Mouse (Mus musculus): ENCODE data around the gene Sec61a2.

Gene Sec61a2

DNA sequence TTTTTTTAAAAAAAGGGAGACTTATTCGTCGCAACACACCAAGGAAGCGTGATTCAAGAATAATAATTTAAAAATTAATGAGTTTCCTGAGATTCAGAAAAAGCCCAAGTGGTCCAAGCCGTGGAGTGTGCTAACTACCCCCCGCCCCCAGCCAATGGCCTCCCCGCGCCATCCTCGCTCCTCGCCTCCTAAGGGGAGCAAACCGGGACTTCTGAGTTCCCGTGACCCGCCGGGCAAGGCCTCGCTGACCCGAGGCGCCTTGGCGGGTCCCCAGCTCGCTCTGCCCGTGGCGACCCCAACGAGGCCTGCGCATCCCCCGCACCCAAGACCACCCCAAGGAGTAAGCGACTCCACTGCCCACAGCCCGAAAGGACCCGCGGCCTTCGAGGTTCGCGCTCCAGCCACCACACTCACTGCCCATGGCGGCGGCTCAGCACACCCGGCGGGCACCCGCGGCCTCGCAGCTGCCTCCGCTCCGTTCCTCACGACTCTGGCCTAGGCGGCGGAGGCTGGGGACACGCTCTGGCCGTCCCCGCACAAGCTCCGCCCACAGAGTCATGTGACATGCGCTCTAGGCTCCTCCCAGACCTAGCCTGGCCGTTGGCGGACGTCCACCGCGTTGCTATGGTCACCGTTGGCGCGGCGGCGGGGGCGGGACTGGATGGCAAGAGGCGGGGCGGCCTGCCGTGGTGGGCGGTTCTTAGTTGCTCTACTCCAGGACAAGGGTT is at the start of gene Sec61a2:
Gene Sec61a2, minus strand, starts transcription at position 590 of the 728 bp plus-strand sequence.
- peak; percentile 99 for DNase-seq

- DNase-seq = no peak
Observed at GRCm38 (mm10) chr2:5943071-5943470, 47.8 kb upstream of the Sec61a2 start.

DNA sequence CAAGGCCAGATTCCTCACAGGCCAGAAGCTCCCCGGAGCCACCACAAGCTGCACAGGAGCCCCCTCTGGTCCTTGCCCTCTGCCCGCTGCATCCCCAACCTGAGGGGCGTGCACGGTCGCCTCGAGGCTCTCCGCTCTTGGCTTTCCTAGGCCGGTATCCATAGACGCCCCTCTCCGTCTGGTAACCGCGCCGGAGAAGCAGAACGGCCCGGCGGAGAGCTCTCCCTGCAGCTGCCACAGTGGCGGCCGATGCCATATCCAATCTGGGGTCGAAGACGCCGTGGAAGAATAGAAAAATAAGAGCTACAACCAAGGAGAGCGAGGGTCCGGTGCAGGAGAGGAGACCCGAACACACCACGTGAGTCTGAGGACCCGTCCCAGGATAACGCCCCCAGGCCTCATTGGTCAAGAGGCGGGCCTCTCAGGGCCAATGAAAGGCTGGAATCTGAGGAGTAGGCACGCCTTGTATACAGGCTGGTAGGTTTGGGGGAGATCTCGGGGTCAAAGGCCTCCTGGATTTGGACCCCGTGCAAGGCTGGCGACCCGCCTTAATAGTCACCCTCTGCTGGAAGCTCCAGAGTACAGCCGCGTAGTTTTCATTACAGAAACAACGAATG is 47.3 kb upstream of the Sec61a2 start, which contains the start of gene Dhtkd1:
Gene Dhtkd1, minus strand, starts transcription at position 377 of the 617 bp plus-strand sequence.
- peak; percentile 22 to 25 for DNase-seq

GRCm38 (mm10) chr2:5941861-5942415 is 46.7 kb upstream of the Sec61a2 start:
- no peak for DNase-seq

GRCm38 (mm10) chr2:5940936-5941335 is 45.7 kb upstream of the Sec61a2 start:
- DNase-seq = no peak

DNA sequence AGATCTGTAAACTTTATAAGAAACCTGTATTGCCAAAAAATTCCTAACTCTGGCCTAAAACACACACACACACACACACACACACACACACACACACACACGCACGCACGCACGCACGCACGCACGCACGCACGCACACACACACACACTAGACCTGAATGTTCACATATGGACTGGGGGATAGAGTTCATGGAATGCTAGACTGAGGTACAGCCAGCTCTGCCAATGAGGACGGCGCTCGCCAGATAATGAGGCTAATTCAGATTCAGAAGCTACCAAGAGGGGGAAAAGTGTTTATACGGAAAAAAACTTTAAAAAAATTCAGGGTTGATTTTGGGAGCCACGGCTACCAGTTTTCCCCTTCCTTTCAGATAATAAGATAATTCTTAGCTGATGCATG is 44.7 kb upstream of the Sec61a2 start:
- no peak for DNase-seq

DNA sequence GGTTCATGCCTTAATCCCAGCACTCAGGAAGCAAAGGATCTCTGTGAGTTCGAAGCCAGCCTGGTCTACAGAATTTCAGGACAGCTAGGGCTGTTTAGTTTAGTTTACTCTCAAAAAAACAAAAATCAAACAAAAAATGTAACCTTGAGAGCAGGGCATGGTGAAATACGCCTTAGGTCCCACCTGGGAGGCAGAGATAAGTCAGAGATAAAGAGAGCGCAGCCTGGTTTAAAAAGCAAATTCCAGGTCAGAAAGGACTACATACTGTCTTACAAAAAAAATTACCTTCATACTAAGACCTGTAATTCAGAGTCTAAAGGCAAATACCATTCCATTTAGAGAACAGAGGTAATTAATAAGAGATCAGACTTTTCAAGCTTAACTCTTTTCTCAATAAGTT is 44.1 kb upstream of the Sec61a2 start:
- no peak for DNase-seq

- no peak for DNase-seq
Observed at GRCm38 (mm10) chr2:5936550-5936949, 41.3 kb upstream of the Sec61a2 start.

DNA sequence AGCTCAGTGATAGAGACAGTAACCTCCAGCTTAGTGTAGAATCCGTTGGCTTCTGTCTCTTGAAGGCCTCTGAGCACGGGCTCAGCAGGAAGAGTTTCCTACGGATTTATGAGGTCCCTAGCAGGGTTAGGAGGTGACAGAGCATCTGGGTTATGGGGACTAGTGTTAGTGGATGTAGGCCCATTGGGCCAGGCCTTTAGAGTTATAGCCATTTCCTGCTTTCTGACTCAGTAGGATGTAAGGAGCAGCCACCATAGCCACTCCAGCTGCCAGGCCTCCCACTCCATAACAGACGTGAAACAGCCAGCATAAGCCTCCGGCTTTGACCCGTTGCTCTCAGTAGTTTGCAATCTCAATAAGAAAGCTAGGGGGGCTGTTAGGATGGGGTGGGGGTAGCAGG is 40.8 kb upstream of the Sec61a2 start:
- DNase-seq = no peak

DNA sequence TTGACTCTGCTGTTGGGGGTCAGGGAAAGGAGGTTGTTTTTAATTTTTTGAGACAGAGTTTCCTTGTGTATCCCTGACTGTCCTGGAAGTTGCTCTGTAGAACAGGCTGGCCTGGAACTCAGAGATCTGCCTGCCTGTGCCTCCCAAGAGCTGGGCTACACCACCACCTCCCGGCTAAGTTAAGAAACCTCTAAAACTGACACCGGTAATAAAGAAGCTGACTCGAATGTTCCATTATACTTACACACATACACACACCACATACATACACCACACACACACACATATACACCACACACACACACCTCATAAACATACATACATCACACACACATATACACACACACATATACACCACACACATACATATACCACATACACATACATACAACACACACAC is 39.7 kb upstream of the Sec61a2 start:
- DNase-seq = no peak

- no peak for DNase-seq
Observed at GRCm38 (mm10) chr2:5931938-5932337, 36.7 kb upstream of the Sec61a2 start.

GRCm38 (mm10) chr2:5930291-5931054 is 35.2 kb upstream of the Sec61a2 start:
- DNase-seq = peak; percentile 70 to 71

- no peak for DNase-seq
Observed at GRCm38 (mm10) chr2:5929793-5930192, 34.6 kb upstream of the Sec61a2 start.

- no peak for DNase-seq
Observed at GRCm38 (mm10) chr2:5927481-5927880, 32.2 kb upstream of the Sec61a2 start.

- no peak for DNase-seq
Observed at GRCm38 (mm10) chr2:5923786-5924185, 28.6 kb upstream of the Sec61a2 start.

- DNase-seq = peak; percentile 29 to 33
Observed at GRCm38 (mm10) chr2:5922823-5923222, 27.6 kb upstream of the Sec61a2 start.

DNA sequence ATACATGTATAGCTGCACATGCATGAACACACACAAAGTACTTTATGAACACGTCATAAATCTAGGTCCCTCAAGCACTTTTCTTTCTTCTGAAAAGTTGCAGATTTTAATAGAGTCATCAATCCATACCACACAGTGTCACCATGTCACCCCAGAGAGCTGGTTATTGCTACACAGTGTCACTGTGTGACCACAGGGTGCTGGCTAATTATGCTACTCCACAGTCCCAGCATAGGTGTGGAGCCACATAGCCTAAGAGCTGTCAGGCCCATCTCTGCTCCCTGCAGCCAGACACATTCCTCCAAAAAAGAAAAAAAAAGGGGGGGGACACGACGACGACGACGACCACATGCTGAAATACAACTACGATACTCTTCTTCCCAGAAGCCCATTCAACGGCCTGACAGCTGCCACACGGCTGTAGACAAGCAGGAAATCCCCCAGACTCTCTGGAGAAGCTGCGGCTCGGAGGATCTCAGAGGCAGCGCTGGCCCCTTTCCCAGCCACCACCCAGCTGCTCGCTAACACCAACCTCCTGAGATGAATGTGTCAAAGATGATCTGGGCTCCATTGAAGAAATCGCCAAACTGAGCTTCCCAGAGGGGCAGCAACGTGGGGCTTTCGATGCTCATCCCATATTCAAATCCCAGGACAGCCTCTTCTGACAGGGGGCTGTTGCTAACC is 16.2 kb upstream of the Sec61a2 start:
- no peak for DNase-seq

DNA sequence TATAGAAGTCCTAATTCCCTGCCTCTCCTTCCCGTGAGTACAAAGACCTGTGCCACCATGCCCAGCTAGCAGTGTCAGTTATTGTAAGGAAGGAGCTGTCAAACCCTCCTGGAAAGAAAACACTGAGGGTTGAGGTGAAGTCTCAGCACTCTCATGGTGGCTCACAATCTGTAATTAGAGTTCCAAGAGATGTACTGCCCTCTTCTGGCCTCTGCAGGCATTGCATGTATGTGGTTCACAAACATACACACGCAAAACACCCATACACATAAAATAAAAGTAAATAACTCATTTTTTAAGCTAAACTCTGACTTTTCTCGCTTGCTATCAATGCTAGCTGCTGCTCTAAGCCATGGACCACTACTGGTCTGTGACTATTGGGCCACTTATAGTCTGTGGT is 11.4 kb upstream of the Sec61a2 start:
- peak; percentile 73 to 74 for DNase-seq

- no peak for DNase-seq
Observed at GRCm38 (mm10) chr2:5906092-5906491, 10.9 kb upstream of the Sec61a2 start.

DNA sequence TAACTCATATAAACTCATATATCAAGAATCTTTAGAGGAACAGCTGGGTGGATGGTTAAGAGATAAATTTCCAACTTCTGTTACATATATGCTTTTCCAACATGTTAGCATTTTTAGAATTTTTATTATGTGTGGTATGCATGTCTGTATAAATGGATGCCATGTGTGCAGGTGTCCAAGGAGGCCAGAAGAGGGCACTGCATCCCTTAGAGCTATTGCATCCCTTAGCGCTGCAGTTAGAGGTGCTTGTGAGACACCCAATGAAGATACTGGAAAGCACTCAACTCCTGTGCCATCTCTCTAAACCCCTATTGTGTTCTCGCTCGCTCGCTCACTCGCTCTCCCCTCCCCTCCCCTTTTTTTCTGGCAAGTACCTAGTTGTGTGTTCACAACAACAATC is 4.9 kb upstream of the Sec61a2 start:
- DNase-seq = peak; percentile 52 to 56

DNA sequence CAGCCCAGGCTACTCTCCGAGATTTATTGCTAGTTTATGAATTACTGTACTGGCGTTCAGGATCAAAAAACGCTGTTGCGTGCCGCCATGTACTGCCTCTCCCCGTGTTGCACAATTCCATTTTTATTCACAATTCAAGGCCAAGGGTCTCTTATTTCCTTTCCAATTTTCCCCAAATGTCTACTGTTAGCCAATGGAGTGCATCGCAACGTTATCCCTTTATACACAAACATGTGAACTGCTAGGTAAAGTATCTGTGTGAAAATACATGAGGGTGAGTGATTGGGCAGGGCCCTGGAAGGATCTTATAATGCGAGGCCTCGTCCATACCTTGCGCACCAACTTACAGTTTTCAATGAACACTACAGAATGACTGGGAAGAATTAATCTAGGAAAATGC is 936 bp downstream of the Sec61a2 start:
- no peak for DNase-seq

DNA sequence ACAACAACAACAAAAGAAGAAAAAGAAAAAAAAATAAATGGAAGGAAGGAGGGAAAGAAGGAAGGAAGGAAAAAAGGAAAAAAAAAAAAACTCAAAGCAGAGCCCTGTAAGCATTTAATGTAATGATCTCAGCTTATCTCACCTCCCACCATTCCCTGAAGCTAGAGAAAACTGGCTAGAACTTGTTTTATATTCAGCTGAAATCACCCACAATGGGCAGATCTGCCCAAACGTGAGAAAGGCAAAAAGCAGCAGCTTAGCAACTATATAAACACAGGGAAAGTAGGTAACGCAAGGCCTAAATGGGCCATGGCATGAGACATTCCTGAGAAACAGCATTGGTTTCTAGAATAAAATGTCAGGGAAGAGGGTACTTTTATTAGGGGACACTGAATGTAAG is 5.8 kb downstream of the Sec61a2 start:
- no peak for DNase-seq

DNA sequence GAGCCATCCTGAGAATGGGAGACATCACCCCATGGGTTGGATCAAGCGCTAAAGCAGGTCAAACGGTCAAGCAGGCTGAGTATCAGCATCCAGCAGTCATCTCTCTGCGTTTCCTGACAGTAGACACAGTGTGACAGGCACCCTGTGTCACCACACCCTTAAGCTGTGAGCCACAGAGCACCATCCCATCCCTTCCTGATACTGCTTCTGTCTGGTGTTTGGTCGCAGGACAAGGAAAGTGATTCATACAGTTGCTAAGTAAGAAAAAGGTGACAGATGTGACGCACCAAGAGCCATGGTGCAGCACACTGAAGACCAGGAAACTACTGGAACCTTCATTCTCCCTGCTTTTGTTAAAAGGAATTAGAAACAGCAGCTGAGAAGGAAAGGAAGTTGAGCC is 6.4 kb downstream of the Sec61a2 start:
- DNase-seq = no peak

Measured in B cell, adult 2 months (primary cell).